Mouse (Mus musculus): ENCODE data around the gene Brca1. TPM values are rescaled to one million over a fixed set of nuclear protein-coding genes. Genes with fewer than 3 reads are reported as not detected.
"Not testable (repeated sequence)": the region's sequence is repeated elsewhere in the genome, so short reads cannot be mapped to it uniquely, and the experiment has no call there.

The Brca1 gene
- polyA plus RNA-seq, 1 experiment from 2014 or later, result 14.1 TPM

DNA sequence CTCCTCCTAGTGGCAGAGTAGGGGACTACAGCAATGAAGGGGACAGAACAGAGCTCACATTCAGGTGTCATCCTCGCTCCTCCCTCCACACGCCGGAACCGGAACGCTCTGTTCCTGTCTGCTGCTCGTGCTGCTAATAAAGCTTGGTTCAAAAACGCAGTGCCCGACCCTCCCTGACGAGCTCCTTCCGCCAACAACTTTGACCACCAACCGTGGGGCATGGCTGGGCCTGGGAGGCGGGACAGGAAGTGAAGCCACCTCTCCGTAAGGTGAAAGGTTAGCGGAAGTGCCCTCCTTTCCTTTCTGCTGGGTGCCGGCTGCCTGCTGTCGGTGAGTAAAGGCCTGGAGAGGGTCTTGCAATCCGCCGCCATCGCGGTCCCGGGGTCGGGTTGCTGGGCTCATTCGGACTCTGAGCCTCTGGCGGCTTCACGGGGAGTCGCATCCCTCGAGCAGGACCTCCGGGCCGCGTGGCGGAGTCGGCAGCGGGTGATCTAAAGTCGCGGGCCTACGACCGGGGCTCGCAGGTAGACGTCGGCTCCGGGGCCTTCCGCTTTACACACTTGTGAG is 109.5 kb downstream of the Brca1 start, which contains the start of gene Rpl27:
TSS of gene Rpl27 (plus strand) at position 172 of the 567 bp plus-strand sequence.
- peak within 1 kb of the TSS; percentile 88 for H3K4me2 ChIP-seq (ENCODE audit: low read depth, low read length)
- peak within 1 kb of the TSS; percentile 61 for H3K4me3 ChIP-seq (ENCODE audit: low read length)
- no peaks in the 10 kb centered on the region for H3K9me3 ChIP-seq (ENCODE audit: control insufficient read depth, low read length)
- peak; percentile 99 for ATAC-seq (ENCODE audit: low read depth)
- peaks cover 15% of the 10 kb centered on the region for H3K4me1 ChIP-seq (replicated peaks; ENCODE audit: control insufficient read depth, insufficient read depth, low read length)
- peaks cover 21% of the 10 kb centered on the region for H3K36me3 ChIP-seq (ENCODE audit: control insufficient read depth, insufficient read depth, low read length)
- no peaks in the 10 kb centered on the region for H3K27me3 ChIP-seq (ENCODE audit: control insufficient read depth, insufficient read depth, low read depth, low read length)
- peak within 1 kb of the TSS; percentile 74 for H3K27ac ChIP-seq (ENCODE audit: low read length)
- peak within 1 kb of the TSS; percentile 77 for H3K9ac ChIP-seq (ENCODE audit: low read length)
- under 1% methylated on average over 42 of the region's 42 CpGs for WGBS

DNA sequence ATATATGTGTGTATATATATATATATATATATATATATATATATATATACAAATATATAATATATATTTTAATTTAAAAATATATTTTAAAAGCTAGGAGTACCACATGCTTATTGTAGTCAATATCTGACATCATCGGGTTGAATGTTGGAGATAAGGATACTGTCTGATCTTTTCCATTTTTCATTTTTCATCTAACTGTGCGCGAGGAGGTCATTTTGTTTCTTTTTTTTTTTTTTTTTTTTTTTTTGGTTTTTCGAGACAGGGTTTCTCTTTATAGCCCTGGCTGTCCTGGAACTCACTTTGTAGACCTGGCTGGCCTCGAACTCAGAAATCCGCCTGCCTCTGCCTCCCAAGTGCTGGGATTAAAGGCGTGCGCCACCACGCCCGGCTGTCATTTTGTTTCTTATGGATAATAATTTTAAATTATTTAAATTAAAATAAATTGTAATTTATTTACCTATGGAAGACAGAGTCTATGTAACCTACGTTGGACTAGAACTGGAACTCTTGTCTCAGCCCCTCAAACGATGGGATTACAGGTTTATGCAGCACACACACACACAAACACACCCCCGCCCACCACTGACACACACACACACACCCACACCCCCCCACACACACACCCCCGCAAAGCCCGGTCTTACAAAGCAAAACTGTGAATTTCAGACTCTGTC is 110.2 kb downstream of the Brca1 start:
- peak overlapping the region; percentile 61 for H3K4me3 ChIP-seq (ENCODE audit: low read length)
- H3K4me2 ChIP-seq (ENCODE audit: low read depth, low read length), result peak overlapping the region; percentile 64
- ATAC-seq (ENCODE audit: low read depth), result not testable (repeated sequence)

More for the DNA sequence above, 110.2 kb downstream of the Brca1 start:
- H3K9me3 ChIP-seq (ENCODE audit: control insufficient read depth, low read length); H3K27me3 ChIP-seq (ENCODE audit: control insufficient read depth, insufficient read depth, low read depth, low read length); H3K27ac ChIP-seq (ENCODE audit: low read length): not testable (repeated sequence)
- Histone ChIP-seq H3K4me1 (replicated peaks; ENCODE audit: control insufficient read depth, insufficient read depth, low read length) (peaks cover 15% of the 10 kb centered on the region), H3K9ac (ENCODE audit: low read length) (peak overlapping the region; percentile 41; the same call in 1 of the 2 replicates), H3K36me3 (ENCODE audit: control insufficient read depth, insufficient read depth, low read length) (peaks cover 21% of the 10 kb centered on the region)
- 34% methylated on average over 15 of the region's 15 CpGs for WGBS

Other genes with a start within 250 kb of the Brca1 start
- 136 and 151 TPM in 2 replicates for gene Becn1, start 249.7 kb downstream of the Brca1 start, polyA plus RNA-seq (2015; fragmentation: Nextera tagmentation; extraction: Ambion mirVana)
- gene Psme3, start 235.7 kb downstream of the Brca1 start, polyA plus RNA-seq (2015; fragmentation: Nextera tagmentation; extraction: Ambion mirVana), result 94.0 and 101 TPM in 2 replicates
- 0.92 and 1.2 TPM in 2 replicates for gene Aoc2, start 226.9 kb downstream of the Brca1 start, polyA plus RNA-seq (2015; fragmentation: Nextera tagmentation; extraction: Ambion mirVana)
- 1.9 and 2.2 TPM in 2 replicates for gene Aoc3, start 221.3 kb downstream of the Brca1 start, polyA plus RNA-seq (2015; fragmentation: Nextera tagmentation; extraction: Ambion mirVana)
- gene G6pc, start 184.4 kb downstream of the Brca1 start, polyA plus RNA-seq (2015; fragmentation: Nextera tagmentation; extraction: Ambion mirVana), result not detected in 2 replicates
- 63.9 and 67.2 TPM in 2 replicates for gene Aarsd1, start 134.3 kb downstream of the Brca1 start, polyA plus RNA-seq (2015; fragmentation: Nextera tagmentation; extraction: Ambion mirVana)
- 7.5 and 10.1 TPM in 2 replicates for gene Gm27029, start 127.2 kb downstream of the Brca1 start, polyA plus RNA-seq (2015; fragmentation: Nextera tagmentation; extraction: Ambion mirVana)
- 19.9 and 21.0 TPM in 2 replicates for gene Rundc1, start 126.9 kb downstream of the Brca1 start, polyA plus RNA-seq (2015; fragmentation: Nextera tagmentation; extraction: Ambion mirVana)
- gene Ptges3l, start 126.6 kb downstream of the Brca1 start, polyA plus RNA-seq (2015; fragmentation: Nextera tagmentation; extraction: Ambion mirVana), result 12.5 and 13.9 TPM in 2 replicates
- 273 and 291 TPM in 2 replicates for gene Rpl27, start 109.7 kb downstream of the Brca1 start, polyA plus RNA-seq (2015; fragmentation: Nextera tagmentation; extraction: Ambion mirVana)
- 27.3 and 29.1 TPM in 2 replicates for gene Ifi35, start 103.5 kb downstream of the Brca1 start, polyA plus RNA-seq (2015; fragmentation: Nextera tagmentation; extraction: Ambion mirVana)
- 6.7 and 7.6 TPM in 2 replicates for gene Rnd2, start 87.0 kb downstream of the Brca1 start, polyA plus RNA-seq (2015; fragmentation: Nextera tagmentation; extraction: Ambion mirVana)
- gene Vat1, start 85.7 kb downstream of the Brca1 start, polyA plus RNA-seq (2015; fragmentation: Nextera tagmentation; extraction: Ambion mirVana), result 50.2 and 52.0 TPM in 2 replicates
- gene Nbr1, start 194 bp upstream of the Brca1 start, polyA plus RNA-seq (2015; fragmentation: Nextera tagmentation; extraction: Ambion mirVana), result 77.7 and 87.5 TPM in 2 replicates
- gene Tmem106a, start 30.3 kb upstream of the Brca1 start, polyA plus RNA-seq (2015; fragmentation: Nextera tagmentation; extraction: Ambion mirVana), result 4.7 and 7.1 TPM in 2 replicates
- gene Gm11634, start 47.3 kb upstream of the Brca1 start, polyA plus RNA-seq (2015; fragmentation: Nextera tagmentation; extraction: Ambion mirVana), result not detected in 2 replicates
- gene Rdm1, start 75.2 kb upstream of the Brca1 start, polyA plus RNA-seq (2015; fragmentation: Nextera tagmentation; extraction: Ambion mirVana), result 52.0 and 52.1 TPM in 2 replicates
- gene Arl4d, start 113.6 kb upstream of the Brca1 start, polyA plus RNA-seq (2015; fragmentation: Nextera tagmentation; extraction: Ambion mirVana), result 6.8 and 7.4 TPM in 2 replicates
- gene Dhx8, start 181.0 kb upstream of the Brca1 start, polyA plus RNA-seq (2015; fragmentation: Nextera tagmentation; extraction: Ambion mirVana), result 26.2 and 32.1 TPM in 2 replicates
- 10.3 and 13.4 TPM in 2 replicates for gene Etv4, start 233.4 kb upstream of the Brca1 start, polyA plus RNA-seq (2015; fragmentation: Nextera tagmentation; extraction: Ambion mirVana)

Data from lung, embryonic 16.5 days (tissue).